Mouse (Mus musculus) forelimb bud, embryonic 11.5 days (tissue): ENCODE results near the gene Olfr1411.

Experiments used
- DNase-seq: peaks from one replicate; pipeline ENCODE4 v3.0.0-alpha.2; 2012; ENCODE audit warnings: low read depth, low spot score

Olfr1411 gene

GRCm38 (mm10) chr1:92594111-92594510 lies at the start of gene Olfr1411:
Gene Olfr1411 (plus strand): TSS chr1:92594411.
- DNase-seq: no peak

GRCm38 (mm10) chr1:92545929-92546328 lies 48.3 kb upstream of the Olfr1411 start:
- no peak for DNase-seq

- DNase-seq: no peak
Measured at GRCm38 (mm10) chr1:92571022-92571421, 23.2 kb upstream of the Olfr1411 start, which contains the start of gene Olfr1413. Gene Olfr1413 (plus strand): TSS chr1:92571322.

- no peak for DNase-seq
Measured at GRCm38 (mm10) chr1:92585479-92585878, 8.7 kb upstream of the Olfr1411 start, which contains the start of gene Olfr1412. Gene Olfr1412 (plus strand): TSS chr1:92585779.

GRCm38 (mm10) chr1:92596019-92596418 lies 1.8 kb downstream of the Olfr1411 start:
- DNase-seq: no peak

GRCm38 (mm10) chr1:92605482-92605881 lies 11.3 kb downstream of the Olfr1411 start, which contains the start of gene Olfr1410:
Gene Olfr1410 (plus strand): TSS chr1:92605782.
- DNase-seq: no peak

- no peak for DNase-seq
Measured at GRCm38 (mm10) chr1:92607711-92608110, 13.5 kb downstream of the Olfr1411 start.

- peak; percentile 75 for DNase-seq
Measured at GRCm38 (mm10) chr1:92611008-92611407, 16.8 kb downstream of the Olfr1411 start.

- DNase-seq: no peak
Measured at GRCm38 (mm10) chr1:92613175-92613574, 19.0 kb downstream of the Olfr1411 start.

GRCm38 (mm10) chr1:92614516-92614915 lies 20.3 kb downstream of the Olfr1411 start:
- DNase-seq: peak; percentile 17

- no peak for DNase-seq
Measured at GRCm38 (mm10) chr1:92616046-92616445, 21.8 kb downstream of the Olfr1411 start.

GRCm38 (mm10) chr1:92617488-92617887 lies 23.3 kb downstream of the Olfr1411 start, which contains the start of gene Olfr12:
Gene Olfr12 (plus strand): TSS chr1:92617788.
- no peak for DNase-seq

GRCm38 (mm10) chr1:92618360-92618759 lies 24.1 kb downstream of the Olfr1411 start:
- no peak for DNase-seq

- no peak for DNase-seq
Measured at GRCm38 (mm10) chr1:92628227-92628626, 34.0 kb downstream of the Olfr1411 start.

GRCm38 (mm10) chr1:92632196-92632595 lies 38.0 kb downstream of the Olfr1411 start:
- DNase-seq: no peak

GRCm38 (mm10) chr1:92632948-92633347 lies 38.7 kb downstream of the Olfr1411 start:
- DNase-seq: no peak

- DNase-seq: no peak
Measured at GRCm38 (mm10) chr1:92633726-92634125, 39.5 kb downstream of the Olfr1411 start.

- DNase-seq: no peak
Measured at GRCm38 (mm10) chr1:92634569-92634968, 40.4 kb downstream of the Olfr1411 start.

- peak; percentile 27 for DNase-seq
Measured at GRCm38 (mm10) chr1:92634976-92635599, 40.9 kb downstream of the Olfr1411 start.

- no peak for DNase-seq
Measured at GRCm38 (mm10) chr1:92636015-92636414, 41.8 kb downstream of the Olfr1411 start.

- DNase-seq: no peak
Measured at GRCm38 (mm10) chr1:92636676-92637075, 42.5 kb downstream of the Olfr1411 start.

- no peak for DNase-seq
Measured at GRCm38 (mm10) chr1:92637501-92638172, 43.4 kb downstream of the Olfr1411 start.

GRCm38 (mm10) chr1:92638181-92638580 lies 44.0 kb downstream of the Olfr1411 start:
- no peak for DNase-seq
